Mouse (Mus musculus): ENCODE results near the gene Igf1.

The Igf1 gene

DNA sequence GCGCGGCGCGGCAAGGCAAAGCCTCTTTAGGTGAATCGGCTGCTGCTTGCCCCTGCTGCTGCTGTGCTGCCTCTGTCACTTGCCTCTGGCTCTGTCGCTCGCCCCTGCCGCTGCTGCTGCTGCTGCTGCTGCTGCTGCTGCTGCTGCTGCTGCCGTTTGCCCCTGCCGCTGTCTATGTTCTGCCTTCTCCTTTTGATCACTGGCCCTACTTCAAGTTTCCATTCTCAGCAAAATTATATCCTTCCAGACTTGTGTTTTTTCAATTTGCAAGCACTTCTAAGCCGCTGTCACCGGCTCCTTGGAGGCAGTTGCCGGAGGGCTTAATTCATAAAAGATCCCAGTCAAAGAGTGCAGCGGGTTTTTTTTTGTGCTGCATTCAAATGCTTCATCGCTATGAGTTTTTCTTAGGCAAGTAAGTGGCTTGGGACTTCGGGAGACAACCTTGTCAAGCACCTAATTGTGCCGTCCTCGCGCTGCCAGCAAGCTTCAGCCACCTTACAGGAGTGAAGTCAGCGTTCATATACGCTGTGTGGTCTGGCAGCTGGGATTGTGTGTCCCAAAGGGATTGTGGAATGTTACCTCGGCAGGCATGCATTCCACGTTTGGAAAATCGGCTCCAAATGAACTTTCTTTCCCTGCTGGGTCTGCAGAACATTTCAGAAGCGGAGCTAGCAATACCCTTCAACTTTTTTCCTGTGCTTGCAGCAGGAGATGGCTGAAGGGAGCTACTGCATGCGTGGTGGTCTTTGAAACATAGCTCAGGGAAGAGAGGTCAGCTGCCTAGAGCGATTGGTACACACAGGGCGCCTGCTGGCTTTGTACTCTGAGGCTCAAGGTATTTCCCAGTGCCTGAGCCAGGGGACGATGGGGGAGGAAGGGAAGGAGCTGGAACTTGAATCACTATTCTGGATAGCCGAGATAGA lies 2.4 kb downstream of the Igf1 start:
- peak in 1 of 2 experiments; percentile 9 for DNase-seq (ENCODE audit: low spot score in 2 of 2)

DNA sequence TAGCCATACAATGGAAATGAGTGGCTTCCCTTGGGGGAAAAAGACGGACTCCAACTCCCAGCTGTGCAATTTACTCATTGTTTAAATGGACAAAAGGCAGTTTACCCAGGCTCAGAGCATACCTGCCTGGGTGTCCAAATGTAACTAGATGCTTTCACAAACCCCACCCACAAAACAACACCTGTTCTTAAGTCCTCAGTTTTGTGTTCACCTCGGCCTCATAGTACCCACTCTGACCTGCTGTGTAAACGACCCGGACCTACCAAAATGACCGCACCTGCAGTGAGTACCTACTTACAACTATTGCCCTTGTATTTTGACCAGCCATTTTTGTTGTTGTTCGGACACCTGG lies 3.0 kb downstream of the Igf1 start:
- DNase-seq (ENCODE audit: low spot score in 2 of 2), result no peak

DNA sequence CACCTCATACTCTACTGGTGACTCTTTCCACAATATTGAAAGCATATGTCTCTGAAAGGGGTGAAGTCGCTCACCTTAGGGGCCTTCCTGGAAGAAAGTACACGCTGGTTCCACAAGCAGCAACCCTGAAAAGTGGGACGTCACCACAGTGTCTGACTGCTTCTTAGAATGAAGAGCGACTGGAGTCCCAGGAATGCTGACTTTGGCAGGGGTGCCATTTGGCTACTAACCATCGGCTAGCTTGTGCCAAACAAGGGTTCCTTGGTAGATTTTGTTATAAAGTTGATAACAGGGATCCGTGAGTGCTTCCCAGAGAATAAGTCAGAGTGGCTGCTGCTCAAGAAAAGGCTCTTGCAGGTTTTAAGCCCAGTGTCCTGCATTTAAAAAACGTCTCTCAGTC lies 4.8 kb downstream of the Igf1 start:
- no peak for DNase-seq (ENCODE audit: low spot score in 2 of 2)

DNA sequence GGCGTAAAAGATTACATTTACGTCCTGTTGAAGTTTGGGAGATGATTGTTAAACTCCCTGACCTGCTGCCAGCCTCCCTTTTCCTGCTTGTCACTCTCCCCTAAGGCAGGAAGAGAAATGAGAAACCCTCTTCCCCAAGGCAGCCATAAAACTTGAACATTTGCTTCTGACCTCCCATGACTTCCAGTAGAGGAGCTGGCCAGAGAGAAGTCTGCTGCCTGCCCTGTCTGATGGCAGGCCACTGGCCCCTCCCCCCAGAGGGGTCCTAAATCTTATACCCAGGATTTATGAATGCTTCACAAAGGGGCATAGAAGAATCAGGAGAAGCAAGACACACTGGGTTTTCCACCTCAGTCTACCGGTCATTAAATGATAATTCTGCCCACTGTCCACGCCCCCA lies 5.3 kb downstream of the Igf1 start:
- DNase-seq (ENCODE audit: low spot score in 2 of 2), result no peak

DNA sequence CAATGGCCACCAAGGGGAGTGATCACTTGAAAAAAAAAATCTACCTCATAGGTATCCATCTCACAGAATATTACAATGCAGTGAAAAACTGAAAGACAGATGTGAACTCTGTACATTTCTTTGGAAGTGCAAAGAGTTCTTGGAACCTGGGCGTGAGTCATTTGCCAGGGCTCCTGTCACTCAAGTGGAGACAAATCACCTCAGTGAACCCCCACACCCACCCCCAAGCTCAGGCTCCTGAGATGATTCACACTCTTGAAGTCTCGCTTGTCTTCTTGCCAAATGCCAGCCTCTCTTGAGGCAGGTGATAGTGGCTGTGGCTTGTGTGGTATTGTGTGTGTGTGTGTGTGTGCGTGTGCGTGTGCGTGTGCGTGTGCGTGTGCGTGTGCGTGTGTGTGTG lies 7.6 kb downstream of the Igf1 start:
- DNase-seq (ENCODE audit: low spot score in 2 of 2), result no peak

DNA sequence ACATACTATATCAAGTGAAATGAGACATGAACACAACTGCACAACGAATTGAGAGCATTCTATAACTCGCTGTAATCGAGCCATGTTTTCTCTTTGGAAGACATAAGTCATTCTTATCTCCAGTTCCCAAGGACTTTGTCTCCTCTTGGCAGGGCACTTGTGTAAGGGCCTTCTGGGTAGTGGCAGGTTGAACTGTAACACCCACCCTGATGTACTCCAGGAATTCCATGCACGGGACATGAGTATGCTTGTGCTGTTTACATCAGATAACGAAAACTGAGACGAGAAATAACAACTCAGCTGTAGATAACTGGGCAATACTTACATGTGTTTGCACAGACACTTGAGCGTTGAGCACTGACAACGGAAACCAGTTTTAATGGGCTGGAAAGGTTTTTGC lies 8.4 kb downstream of the Igf1 start:
- no peak for DNase-seq (ENCODE audit: low spot score in 2 of 2)

DNA sequence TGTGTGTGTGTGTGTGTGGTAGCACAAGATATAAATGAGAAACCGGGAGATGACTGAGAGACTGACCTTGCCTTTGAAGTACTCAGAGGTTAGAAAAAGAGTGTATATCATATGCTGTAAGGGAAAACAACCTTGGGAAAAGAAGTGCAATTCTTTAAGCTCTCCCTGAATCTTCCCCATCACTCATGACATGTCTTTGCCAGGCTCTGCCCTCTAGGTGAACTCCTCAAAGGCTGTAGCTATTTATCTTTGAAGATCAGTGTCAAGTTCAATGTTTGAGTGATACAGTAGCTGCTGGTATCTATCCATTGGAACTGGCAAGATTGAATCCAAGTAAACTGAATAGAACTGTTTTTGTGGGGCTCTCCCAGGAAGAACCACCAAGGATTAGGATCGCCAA lies 9.2 kb downstream of the Igf1 start:
- DNase-seq (ENCODE audit: low spot score in 2 of 2), result no peak

DNA sequence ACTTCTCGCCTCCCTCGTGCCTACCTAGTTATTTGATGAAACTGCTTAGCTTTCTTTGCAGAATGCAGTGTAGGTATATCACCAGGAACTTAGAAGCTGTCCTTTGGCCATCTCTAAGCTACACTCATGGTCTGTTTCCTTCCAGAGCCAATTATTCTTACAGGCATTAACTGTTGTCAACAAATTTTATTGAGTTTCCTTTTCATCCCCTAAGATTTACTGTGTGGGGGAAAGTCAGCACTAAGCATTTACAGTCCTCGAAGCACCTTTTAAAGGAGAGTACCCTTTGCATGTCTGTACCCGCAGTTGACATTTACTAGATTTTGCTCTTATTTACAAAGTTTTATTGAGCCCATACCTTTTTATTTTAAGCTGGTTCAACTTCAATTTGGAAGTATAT lies 9.6 kb downstream of the Igf1 start:
- no peak for DNase-seq (ENCODE audit: low spot score in 2 of 2)

DNA sequence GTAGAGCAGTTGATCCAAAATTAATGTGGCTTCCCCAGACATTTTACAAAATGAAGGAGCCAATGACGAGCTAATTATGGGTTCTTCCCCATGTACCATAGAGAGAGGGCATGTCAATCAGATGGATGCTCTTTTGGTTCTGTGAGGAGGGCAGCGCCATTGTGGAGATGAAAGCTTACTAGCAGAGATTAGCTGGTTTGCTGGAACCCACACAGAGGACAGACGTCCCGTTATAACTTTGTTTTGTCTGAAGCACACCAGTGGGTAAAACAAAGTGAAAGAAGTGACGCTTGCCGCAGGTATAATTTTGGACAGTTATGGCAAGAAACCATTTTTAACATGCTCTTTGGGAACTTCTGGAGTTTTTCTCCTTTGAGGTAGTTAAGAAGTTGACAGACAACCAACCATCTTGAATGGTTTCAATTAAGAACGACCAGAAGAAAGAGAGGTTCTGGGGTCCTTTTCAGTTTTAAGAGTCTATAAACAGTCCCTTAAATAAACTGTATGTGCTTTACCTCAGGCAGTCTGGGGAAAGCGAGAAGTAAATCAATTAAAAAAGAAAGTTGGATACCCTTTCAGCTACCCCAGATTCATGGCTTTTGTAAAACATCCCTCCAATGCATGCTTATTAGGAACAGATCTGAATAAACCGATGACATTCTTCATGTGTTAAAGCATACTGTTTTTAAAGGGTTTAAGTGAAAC lies 10.4 kb downstream of the Igf1 start:
- DNase-seq (ENCODE audit: low spot score in 2 of 2), result no peak

DNA sequence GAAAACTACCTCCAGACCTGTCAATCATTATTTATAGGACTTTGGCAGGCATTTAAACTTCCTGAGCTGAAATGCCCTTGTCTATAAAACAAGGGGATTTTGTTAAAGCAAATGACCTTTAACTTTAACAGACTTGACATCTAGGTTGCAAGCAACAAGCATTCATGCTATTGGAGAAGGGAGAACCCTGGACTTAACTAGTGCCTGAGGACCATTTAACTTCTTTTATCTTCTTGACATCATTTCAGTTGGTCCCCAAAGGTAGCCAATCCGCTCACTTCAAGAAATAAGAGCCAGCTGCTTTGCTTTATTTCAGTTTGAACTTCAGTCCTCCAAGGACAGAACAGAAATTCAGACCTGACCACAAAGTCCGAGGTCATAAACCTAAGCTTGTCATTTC lies 11.1 kb downstream of the Igf1 start:
- DNase-seq (ENCODE audit: low spot score in 2 of 2), result no peak

DNA sequence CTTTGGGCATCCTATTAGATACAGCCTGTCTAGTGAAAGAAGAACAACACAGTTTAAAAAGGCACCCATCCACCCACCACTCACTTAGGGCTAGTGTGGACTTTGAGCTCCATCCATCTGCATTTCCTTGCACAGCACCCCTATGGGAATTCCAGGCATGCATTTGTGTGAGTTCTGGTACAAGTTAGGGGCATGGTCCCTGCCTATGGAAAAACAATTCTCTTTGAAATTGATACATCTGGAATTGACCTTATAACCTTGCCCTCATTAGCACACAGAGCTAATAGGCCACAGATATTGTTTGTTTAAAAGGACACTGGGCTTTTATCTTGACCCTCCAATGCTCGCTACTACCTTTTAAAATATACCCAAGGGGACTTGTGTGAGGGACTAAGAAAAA lies 11.6 kb downstream of the Igf1 start:
- DNase-seq (ENCODE audit: low spot score in 2 of 2), result no peak

DNA sequence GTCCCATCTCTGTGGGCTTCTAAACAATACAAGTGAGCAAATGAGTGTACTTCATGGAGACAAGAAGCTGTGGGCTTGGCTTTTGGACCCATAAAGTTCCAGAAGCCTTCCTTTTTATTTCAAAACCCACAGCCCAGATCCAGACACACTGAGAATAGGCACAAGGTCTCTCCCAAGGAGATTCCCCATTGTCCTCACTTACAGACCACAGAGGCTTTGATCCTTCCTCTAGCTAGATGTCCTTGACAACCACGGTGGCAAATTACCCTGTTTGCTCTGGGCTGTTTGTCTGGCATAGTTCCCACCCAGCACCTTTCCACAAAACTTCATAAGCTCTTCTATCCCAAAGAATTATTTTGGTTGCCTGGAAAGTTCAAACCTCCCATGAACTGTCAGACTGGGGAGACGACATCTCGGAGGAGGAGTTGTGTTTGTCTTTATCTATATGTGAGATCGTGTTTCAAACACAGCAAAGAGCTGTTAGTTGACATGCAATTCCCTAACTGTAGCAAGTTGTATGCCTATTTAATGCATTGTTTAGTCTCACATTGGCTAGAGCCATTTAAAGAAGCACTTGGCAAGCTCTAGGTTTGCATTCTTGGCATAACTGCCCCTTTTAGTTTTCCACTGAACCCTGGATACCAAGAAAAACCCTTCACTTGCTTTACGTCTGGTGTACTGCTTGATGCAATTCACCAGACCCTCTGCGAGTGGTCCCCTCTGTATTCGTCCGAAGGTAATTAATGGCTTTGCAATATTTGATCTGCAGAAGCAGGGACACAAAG lies 14.0 kb downstream of the Igf1 start:
- DNase-seq (ENCODE audit: low spot score in 2 of 2), result no peak

DNA sequence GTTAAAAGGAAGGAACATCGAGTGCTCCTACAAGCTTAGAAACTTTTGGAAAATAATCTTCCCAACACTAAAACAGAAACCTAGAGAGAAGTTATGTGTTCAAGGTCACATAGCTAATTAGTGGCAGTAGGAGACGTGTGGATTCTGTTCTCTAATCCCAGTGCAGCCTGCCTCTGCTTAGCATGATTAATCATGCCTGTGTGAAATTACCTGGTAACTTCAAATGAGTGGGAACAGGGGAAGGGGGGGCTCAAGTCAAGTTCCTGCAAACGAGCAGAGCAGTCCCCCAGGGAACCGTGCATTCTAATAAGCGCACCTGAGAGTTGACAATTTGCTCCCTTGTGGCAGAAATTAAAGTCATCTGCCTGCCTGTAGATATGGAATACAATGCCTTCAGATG lies 14.8 kb downstream of the Igf1 start:
- no peak for DNase-seq (ENCODE audit: low spot score in 2 of 2)

DNA sequence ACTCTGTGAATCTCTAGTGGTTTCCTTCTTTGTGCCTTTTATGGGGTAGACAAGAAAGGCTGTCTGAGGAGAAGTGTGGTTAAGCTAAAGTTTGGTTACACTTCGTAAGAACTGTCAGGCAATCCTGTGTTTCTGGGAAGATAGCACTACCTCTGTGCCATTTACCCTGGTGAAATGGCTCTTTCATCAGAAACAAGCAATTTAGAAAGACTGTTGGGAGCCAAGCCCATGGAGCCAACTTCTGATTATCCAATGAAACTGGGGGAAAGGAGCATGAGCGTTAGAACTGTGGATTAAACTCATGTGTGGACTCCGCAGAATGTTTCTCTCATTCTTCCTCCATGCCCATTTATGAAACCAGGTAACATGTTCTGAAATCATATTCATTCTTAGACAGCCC lies 15.5 kb downstream of the Igf1 start:
- no peak for DNase-seq (ENCODE audit: low spot score in 2 of 2)

DNA sequence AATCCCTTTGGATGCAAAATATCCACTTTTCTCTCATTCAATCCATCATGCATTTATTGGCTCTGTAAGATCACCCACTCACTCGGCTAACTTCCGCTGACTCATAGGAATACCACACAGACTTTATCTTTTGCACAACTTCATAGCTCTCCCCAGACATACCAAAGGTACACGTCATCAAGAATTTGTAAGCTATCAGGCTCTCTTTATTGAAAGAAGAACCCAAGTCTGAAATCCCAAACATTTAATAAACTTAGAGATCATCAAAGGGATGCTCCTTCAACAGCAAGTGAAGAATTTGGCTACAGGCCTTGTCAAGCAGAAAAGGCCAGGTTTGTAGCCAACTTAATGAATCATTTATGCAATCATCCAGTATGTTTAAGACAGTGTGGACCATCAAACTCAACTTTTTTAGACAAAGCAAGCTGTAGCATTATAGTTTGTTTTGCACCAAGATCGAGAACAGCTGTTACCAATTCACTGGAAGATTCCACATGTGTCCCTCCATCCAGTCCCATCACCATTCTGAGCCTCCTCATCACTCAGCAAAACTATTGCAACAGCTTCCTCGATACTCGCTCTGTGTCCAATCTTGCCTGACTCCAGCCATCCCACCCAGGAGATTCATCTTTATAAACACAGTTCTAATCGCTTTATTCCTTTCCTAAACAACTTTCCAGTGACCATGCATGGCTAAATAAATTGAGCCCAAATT lies 22.2 kb downstream of the Igf1 start:
- no peak for DNase-seq (ENCODE audit: low spot score in 2 of 2)

DNA sequence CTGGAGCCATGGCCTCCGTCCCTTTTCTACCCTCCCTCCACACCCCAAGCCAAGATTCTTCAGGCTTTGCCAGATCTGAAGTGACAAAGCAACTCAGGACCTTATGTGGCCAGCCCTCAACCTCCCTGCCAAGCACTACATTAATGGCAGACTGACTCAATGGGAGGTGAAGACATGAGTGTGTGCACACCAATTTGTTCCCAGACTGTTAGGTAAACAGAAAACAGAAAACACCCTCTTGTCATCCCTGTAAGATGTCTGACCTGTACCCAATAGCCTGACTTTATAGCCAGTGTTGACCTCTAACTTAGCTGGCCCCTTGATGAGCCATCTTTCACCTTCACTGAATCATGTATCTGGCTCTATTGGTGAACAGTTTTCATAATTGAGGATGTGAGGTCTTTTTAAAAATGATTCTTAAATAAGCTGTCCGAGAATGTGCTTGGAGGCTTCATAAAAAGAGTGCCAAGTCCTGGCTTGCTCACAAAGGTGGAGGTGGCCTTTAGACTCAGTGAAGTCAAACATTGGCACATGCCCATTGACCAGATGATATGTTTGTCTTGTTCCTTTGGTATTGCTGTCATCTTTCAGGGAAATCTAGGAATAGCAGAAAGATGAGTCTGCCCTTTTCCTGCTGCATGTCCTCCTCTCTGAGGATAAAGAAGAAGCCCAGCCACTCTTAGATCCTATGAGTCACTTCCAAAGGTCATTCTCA lies 27.4 kb downstream of the Igf1 start:
- no peak for DNase-seq (ENCODE audit: low spot score in 2 of 2)

DNA sequence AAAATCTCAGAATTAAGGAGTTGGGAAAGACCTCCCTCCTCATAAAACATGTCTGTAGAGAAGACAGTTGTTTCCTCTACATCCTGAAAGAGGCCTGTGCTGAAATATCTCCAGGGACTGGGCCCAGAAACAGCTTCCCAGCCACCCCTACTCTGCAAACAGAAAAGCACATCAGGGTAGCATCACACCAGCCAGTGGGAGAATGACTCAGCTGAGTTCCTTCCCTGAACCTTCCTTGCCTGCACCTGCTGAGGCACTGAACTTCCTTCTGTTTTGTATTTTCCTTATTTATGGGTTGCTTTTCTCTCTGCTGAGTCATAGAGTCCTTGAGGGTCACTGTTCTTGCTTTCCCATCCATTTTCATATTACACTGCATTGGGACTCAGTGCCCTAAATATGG lies 31.8 kb downstream of the Igf1 start:
- no peak for DNase-seq (ENCODE audit: low spot score in 2 of 2)

DNA sequence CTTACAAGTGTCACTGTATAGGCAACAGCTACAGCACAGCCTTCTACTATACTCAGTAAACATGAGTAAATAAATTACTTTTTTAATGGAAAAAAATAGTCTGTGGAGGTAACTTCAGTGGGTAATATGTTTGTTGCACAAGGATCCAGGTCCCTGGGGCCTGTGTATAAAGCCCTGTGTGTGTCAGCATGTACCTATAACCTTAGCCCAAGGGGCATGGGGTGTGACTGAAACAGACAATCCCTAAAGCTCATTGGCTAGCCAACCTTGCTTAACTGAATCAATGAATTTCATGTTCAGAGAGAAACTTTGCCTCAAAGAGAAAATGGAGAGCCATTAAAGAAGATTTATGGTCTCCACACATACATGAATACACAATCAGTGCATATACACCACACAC lies 34.2 kb downstream of the Igf1 start:
- no peak for DNase-seq (ENCODE audit: low spot score in 2 of 2)

DNA sequence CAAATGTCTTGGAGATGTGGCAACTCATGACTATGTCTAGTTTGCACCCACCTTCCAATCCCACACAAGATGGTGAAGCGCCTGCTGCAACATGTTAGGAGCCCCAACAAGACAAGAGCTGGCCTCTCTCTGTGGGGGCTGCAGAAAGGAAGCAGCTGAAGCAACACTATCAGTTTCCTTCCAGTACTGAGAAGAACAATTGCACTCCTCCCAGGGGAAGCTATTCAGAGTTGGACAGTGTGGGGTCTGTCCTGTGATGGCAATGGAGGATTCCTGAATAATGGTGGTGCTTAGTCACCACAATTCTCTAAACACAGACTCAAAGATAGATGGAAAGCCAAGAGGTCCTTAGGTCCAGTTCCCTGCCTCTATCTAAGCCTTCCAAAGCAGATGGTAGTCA lies 35.2 kb downstream of the Igf1 start:
- no peak for DNase-seq (ENCODE audit: low spot score in 2 of 2)

DNA sequence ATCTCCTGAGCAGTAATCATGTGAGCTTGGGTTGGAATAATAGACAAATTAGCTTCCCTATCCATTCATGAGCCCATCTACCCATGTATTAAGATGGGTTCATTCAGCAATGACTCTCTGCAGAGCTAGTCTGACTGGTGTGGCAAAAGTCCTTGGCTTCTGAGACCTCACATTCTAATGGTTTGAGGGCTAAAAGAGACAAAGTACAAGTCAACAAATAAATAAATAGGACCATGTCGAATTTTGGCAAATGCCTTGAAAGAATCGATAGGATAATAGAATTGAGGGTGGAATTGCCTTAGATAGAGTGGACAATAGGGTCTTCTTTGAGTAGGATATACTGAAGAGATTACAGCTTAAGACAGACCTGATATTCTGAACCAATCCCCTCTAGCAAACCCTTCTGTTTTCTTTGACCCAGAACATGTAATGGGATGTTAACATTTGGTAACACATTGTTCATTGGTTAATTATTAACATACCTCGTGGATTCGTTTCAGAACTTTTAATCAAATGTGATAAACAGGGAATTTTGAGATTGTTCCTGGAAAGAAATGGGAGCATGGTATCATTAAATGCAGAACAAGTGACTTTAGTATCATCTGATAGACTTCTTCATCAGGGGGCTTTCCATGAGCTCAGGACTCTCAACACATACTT lies 36.5 kb downstream of the Igf1 start:
- no peak for DNase-seq (ENCODE audit: low spot score in 2 of 2)

DNA sequence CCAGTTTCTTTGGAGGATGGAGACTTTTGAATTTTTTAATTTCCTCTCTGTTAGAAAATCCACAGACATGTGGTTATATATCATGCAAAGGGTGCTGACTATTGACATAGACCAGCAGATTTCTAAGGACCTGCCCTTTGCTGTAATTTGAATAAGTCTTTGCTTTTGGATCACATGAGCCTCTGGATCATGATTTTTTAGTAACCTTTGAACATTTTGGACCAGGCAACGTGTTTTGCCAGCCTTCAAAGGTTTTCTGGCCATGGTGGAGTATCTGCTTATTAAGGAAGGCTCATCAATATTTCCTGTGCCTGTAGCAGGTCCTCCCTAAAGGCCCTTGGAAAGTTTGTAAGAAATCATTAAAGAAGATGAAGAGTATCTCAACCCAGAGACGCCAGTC lies 37.3 kb downstream of the Igf1 start:
- no peak for DNase-seq (ENCODE audit: low spot score in 2 of 2)

All from frontal cortex, postnatal 14 days (tissue).